Mouse (Mus musculus) ovary, adult 18-20 months (tissue): ENCODE data around the gene Tead1.

Experiments used
- DNase-seq: peaks from one replicate; pipeline ENCODE4 v3.0.0; 2022; ENCODE audit warnings: low spot score, mixed read lengths

Tead1 gene

GRCm38 (mm10) chr7:112816016-112816415 is 136.9 kb downstream of the Tead1 start:
- DNase-seq, result no peak

GRCm38 (mm10) chr7:112819833-112820232 is 140.7 kb downstream of the Tead1 start:
- no peak for DNase-seq

- no peak for DNase-seq
Measured at GRCm38 (mm10) chr7:112822879-112823278, 143.8 kb downstream of the Tead1 start.

GRCm38 (mm10) chr7:112823621-112824020 is 144.5 kb downstream of the Tead1 start:
- DNase-seq, result peak; percentile 41

GRCm38 (mm10) chr7:112825339-112825781 is 146.2 kb downstream of the Tead1 start:
- DNase-seq, result no peak

GRCm38 (mm10) chr7:112826114-112826911 is 147.2 kb downstream of the Tead1 start:
- DNase-seq, result peak; percentile 40

GRCm38 (mm10) chr7:112828016-112828695 is 149.0 kb downstream of the Tead1 start:
- no peak for DNase-seq

- DNase-seq, result no peak
Measured at GRCm38 (mm10) chr7:112828696-112829022, 149.5 kb downstream of the Tead1 start.

GRCm38 (mm10) chr7:112830946-112831345 is 151.8 kb downstream of the Tead1 start:
- no peak for DNase-seq

- no peak for DNase-seq
Measured at GRCm38 (mm10) chr7:112831446-112831845, 152.3 kb downstream of the Tead1 start.

GRCm38 (mm10) chr7:112833132-112833531 is 154.0 kb downstream of the Tead1 start:
- DNase-seq, result no peak

GRCm38 (mm10) chr7:112836076-112836475 is 157.0 kb downstream of the Tead1 start:
- no peak for DNase-seq

- no peak for DNase-seq
Measured at GRCm38 (mm10) chr7:112838131-112838530, 159.0 kb downstream of the Tead1 start.

- no peak for DNase-seq
Measured at GRCm38 (mm10) chr7:112840351-112840750, 161.2 kb downstream of the Tead1 start.

GRCm38 (mm10) chr7:112840890-112841289 is 161.8 kb downstream of the Tead1 start:
- no peak for DNase-seq

- no peak for DNase-seq
Measured at GRCm38 (mm10) chr7:112841484-112841883, 162.4 kb downstream of the Tead1 start.

GRCm38 (mm10) chr7:112841886-112842285 is 162.8 kb downstream of the Tead1 start:
- DNase-seq, result peak; percentile 37

- DNase-seq, result no peak
Measured at GRCm38 (mm10) chr7:112851281-112851744, 172.2 kb downstream of the Tead1 start.

- no peak for DNase-seq
Measured at GRCm38 (mm10) chr7:112852149-112852839, 173.2 kb downstream of the Tead1 start.

GRCm38 (mm10) chr7:112853857-112854256 is 174.7 kb downstream of the Tead1 start:
- DNase-seq, result no peak

GRCm38 (mm10) chr7:112854516-112854915 is 175.4 kb downstream of the Tead1 start:
- no peak for DNase-seq

GRCm38 (mm10) chr7:112855419-112855818 is 176.3 kb downstream of the Tead1 start:
- DNase-seq, result no peak

- no peak for DNase-seq
Measured at GRCm38 (mm10) chr7:112856121-112856571, 177.0 kb downstream of the Tead1 start.
